In genomic region chr1:14506201-14506830, GRCm38 (mm10) we compare ENCODE assay signal across 8 mouse cellular contexts.
DNase-seq lines count a peak whose midpoint lies in the region; ATAC-seq and TF ChIP-seq lines count a peak whose summit lies in the region.

No protein-coding gene starts in this region.

- no peak for TF ChIP-seq POLR2A in heart, adult 2 months (IDR thresholded peaks at IDR 0.05; ENCODE audit: insufficient read depth, low read depth, low read length)

- no peaks in the 10 kb centered on the region for H3K9me3 ChIP-seq in ES-E14 (ENCODE audit: control insufficient read depth, insufficient read depth, low read depth, low read length)
- no peaks in the 10 kb centered on the region for H3K9me3 ChIP-seq in embryonic facial prominence, embryonic 15.5 days (replicated peaks)
- H3K9me3 ChIP-seq in hindbrain, embryonic 14.5 days (ENCODE audit: control insufficient read depth, low read length), result no peaks in the 10 kb centered on the region
- H3K9me3 ChIP-seq in liver, embryonic 14.5 days (ENCODE audit: control insufficient read depth, low read length), result no peaks in the 10 kb centered on the region

- H3K4me2 ChIP-seq in embryonic facial prominence, embryonic 15.5 days (replicated peaks), result peak overlapping the region; percentile 84
- H3K4me2 ChIP-seq in hindbrain, embryonic 14.5 days (replicated peaks), result peak overlapping the region; percentile 63
- peak overlapping the region; percentile 48 for H3K4me2 ChIP-seq in liver, embryonic 14.5 days (ENCODE audit: low read depth)

- H3K4me1 ChIP-seq in heart, adult 2 months (ENCODE audit: control insufficient read depth, insufficient read depth, low read length), result no peaks in the 10 kb centered on the region
- H3K4me1 ChIP-seq in ES-E14 (ENCODE audit: control insufficient read depth in 2 of 2, insufficient read depth in 2 of 2, low read length in 2 of 2, poor library complexity in 1 of 2), result peaks cover 0 to 1% of the 10 kb centered on the region in 2 experiments; a peak in 1 of 4 replicates
- H3K4me1 ChIP-seq in embryonic facial prominence, embryonic 15.5 days, result peaks cover 19% of the 10 kb centered on the region
- H3K4me1 ChIP-seq in hindbrain, embryonic 14.5 days (replicated peaks; ENCODE audit: control insufficient read depth, insufficient read depth, low read length), result peaks cover 14% of the 10 kb centered on the region
- no peaks in the 10 kb centered on the region for H3K4me1 ChIP-seq in liver, embryonic 14.5 days (replicated peaks; ENCODE audit: control insufficient read depth in 2 of 2, insufficient read depth in 2 of 2, low read length in 1 of 2)

- no peaks in the 10 kb centered on the region for H3K79me2 ChIP-seq in heart, adult 2 months (replicated peaks; ENCODE audit: control insufficient read depth, insufficient read depth, low read length)

- in situ Hi-C loops in ES-E14 (cut with MboI; ENCODE audit: low sequenced_read_pairs in 2 of 2, unreplicated experiment in 2 of 2), result no loop called here

- no peak overlapping the region for H3K9ac ChIP-seq in heart, adult 2 months (ENCODE audit: low read depth, low read length)
- H3K9ac ChIP-seq in ES-E14 (ENCODE audit: insufficient read depth, low read depth, low read length, poor library complexity, severe bottlenecking), result peak overlapping the region; percentile 12; the same call in 1 of the 2 replicates
- peak overlapping the region; percentile 34 for H3K9ac ChIP-seq in embryonic facial prominence, embryonic 15.5 days
- H3K9ac ChIP-seq in hindbrain, embryonic 14.5 days, result peak overlapping the region; percentile 7; the same call in 1 of the 2 replicates
- H3K9ac ChIP-seq in liver, embryonic 14.5 days (replicated peaks), result no peak overlapping the region

- no peaks in the 10 kb centered on the region for H3K36me3 ChIP-seq in heart, adult 2 months (ENCODE audit: control insufficient read depth, insufficient read depth, low read length)
- H3K36me3 ChIP-seq in ES-E14 (ENCODE audit: control insufficient read depth, insufficient read depth, low read length, poor library complexity, severe bottlenecking), result no peaks in the 10 kb centered on the region
- H3K36me3 ChIP-seq in embryonic facial prominence, embryonic 15.5 days, result no peaks in the 10 kb centered on the region
- H3K36me3 ChIP-seq in hindbrain, embryonic 14.5 days (replicated peaks; ENCODE audit: control insufficient read depth, insufficient read depth), result no peaks in the 10 kb centered on the region
- H3K36me3 ChIP-seq in liver, embryonic 14.5 days (replicated peaks; ENCODE audit: control insufficient read depth, insufficient read depth, low read depth), result no peaks in the 10 kb centered on the region

- no peak overlapping the region for H3K4me3 ChIP-seq in heart, adult 2 months
- peak overlapping the region; percentile 33 to 64 for H3K4me3 ChIP-seq in ES-E14 (ENCODE audit: insufficient read depth in 1 of 2, low read depth in 1 of 2, low read length in 2 of 2, poor library complexity in 1 of 2, severe bottlenecking in 1 of 2)
- H3K4me3 ChIP-seq in embryonic facial prominence, embryonic 15.5 days (replicated peaks), result peak overlapping the region; percentile 46
- H3K4me3 ChIP-seq in hindbrain, embryonic 14.5 days (replicated peaks; ENCODE audit: low read length), result peak overlapping the region; percentile 32
- no peak overlapping the region for H3K4me3 ChIP-seq in liver, embryonic 14.5 days (ENCODE audit: insufficient read depth in 1 of 2, low read depth in 2 of 2, low read length in 2 of 2)

- no peak overlapping the region for H3K27ac ChIP-seq in heart, adult 2 months
- no peak overlapping the region for H3K27ac ChIP-seq in ES-E14 (ENCODE audit: insufficient read depth, low read depth, low read length, poor library complexity, severe bottlenecking)
- peak overlapping the region; percentile 80 for H3K27ac ChIP-seq in embryonic facial prominence, embryonic 15.5 days (replicated peaks)
- H3K27ac ChIP-seq in hindbrain, embryonic 14.5 days, result no peak overlapping the region
- H3K27ac ChIP-seq in liver, embryonic 14.5 days, result no peak overlapping the region

- peaks cover 10% of the 10 kb centered on the region for H3K27me3 ChIP-seq in heart, adult 2 months (ENCODE audit: control insufficient read depth, insufficient read depth, low read length)
- peaks cover 19% of the 10 kb centered on the region for H3K27me3 ChIP-seq in embryonic facial prominence, embryonic 15.5 days
- peaks cover 85% of the 10 kb centered on the region for H3K27me3 ChIP-seq in hindbrain, embryonic 14.5 days (ENCODE audit: control insufficient read depth, insufficient read depth, low read length)
- H3K27me3 ChIP-seq in liver, embryonic 14.5 days (ENCODE audit: control insufficient read depth, insufficient read depth, low read length), result peaks cover 65% of the 10 kb centered on the region

- no peak for TF ChIP-seq EP300 in heart, adult 2 months (IDR thresholded peaks at IDR 0.05; ENCODE audit: insufficient read depth, low read depth, low read length)
- TF ChIP-seq EP300 in liver, embryonic 14.5 days (IDR thresholded peaks at IDR 0.05; ENCODE audit: low read depth), result no peak

- no peak for TF ChIP-seq CTCF in heart, adult 2 months (IDR thresholded peaks at IDR 0.05)
- no peak for TF ChIP-seq CTCF in liver, embryonic 14.5 days (IDR thresholded peaks at IDR 0.05; ENCODE audit: low read depth)

- peak; percentile 5 to 23 for DNase-seq in heart, adult 2 months
- no peak for DNase-seq in heart, adult 11 months
- peak; percentile 46 for DNase-seq in ES-E14 (ENCODE audit: low read depth, low spot score)
- DNase-seq in hindbrain, embryonic 14.5 days (ENCODE audit: low spot score), result peak; percentile 46
- no peak for DNase-seq in liver, embryonic 14.5 days (ENCODE audit: low read depth in 3 of 3, low spot score in 3 of 3)
- DNase-seq in retina, postnatal 1 day, result peak; percentile 81
- no peak for DNase-seq in layer of hippocampus, adult 18-20 months (ENCODE audit: low spot score in 2 of 2)

- peak; percentile 90 for ATAC-seq in embryonic facial prominence, embryonic 15.5 days (ENCODE audit: insufficient number of reproducible peaks, low FRiP score, low TSS enrichment, low read depth)
- ATAC-seq in hindbrain, embryonic 14.5 days (ENCODE audit: low FRiP score), result peak; percentile 85
- 0 out of 2 replicates have a peak, but pooled peaks have one; percentile 18 for ATAC-seq in liver, embryonic 14.5 days (ENCODE audit: insufficient read depth)

- intact Hi-C loops in heart, adult 2 months (cut with DNase I), result no loop called here

- 3% methylated on average over 34 of the region's 34 CpGs for WGBS in heart, adult 2 months
- under 1% methylated on average over 34 of the region's 34 CpGs for WGBS in embryonic facial prominence, embryonic 15.5 days
- WGBS in hindbrain, embryonic 14.5 days, result under 1% methylated on average over 34 of the region's 34 CpGs
- 2% methylated on average over 34 of the region's 34 CpGs for WGBS in liver, embryonic 14.5 days (ENCODE audit: insufficient replicate concordance)

TF ChIP-seq in ES-E14, 5 proteins besides CTCF, POLR2A, EP300 and RAD21:
- TF ChIP-seq ZC3H11A (IDR thresholded peaks at IDR 0.05; ENCODE audit: borderline replicate concordance, low read depth, low read length) (no peak), CHD2 (IDR thresholded peaks at IDR 0.05; ENCODE audit: low read depth, low read length) (no peak), HCFC1 (IDR thresholded peaks at IDR 0.05; ENCODE audit: borderline replicate concordance, insufficient read depth, low read length) (no peak), ZNF384 (IDR thresholded peaks at IDR 0.05; ENCODE audit: low read depth, low read length) (no peak)

Comparison
In these comparisons a context has a peak if more than half of its experiments do, and no peak if none do; other contexts are left out.
1. DNase-seq: peak in heart, adult 2 months (2 of 2), ES-E14 (single experiment), hindbrain, embryonic 14.5 days (single experiment) and retina, postnatal 1 day (single experiment); none in heart, adult 11 months (single experiment), liver, embryonic 14.5 days (0 of 3) and layer of hippocampus, adult 18-20 months (0 of 2).
2. H3K4me3 ChIP-seq: peak in ES-E14 (2 of 2), embryonic facial prominence, embryonic 15.5 days (single experiment) and hindbrain, embryonic 14.5 days (single experiment); none in heart, adult 2 months (single experiment) and liver, embryonic 14.5 days (0 of 2).
3. H3K9ac ChIP-seq: peak in ES-E14 (single experiment), embryonic facial prominence, embryonic 15.5 days (single experiment) and hindbrain, embryonic 14.5 days (single experiment); none in heart, adult 2 months (single experiment) and liver, embryonic 14.5 days (single experiment).
4. ATAC-seq: peak in every context shown above with its lines; median percentile 90 in embryonic facial prominence, embryonic 15.5 days; 85 in hindbrain, embryonic 14.5 days; 18 in liver, embryonic 14.5 days.
5. Peak in every context shown above with its lines, with median percentiles within 50 percentile points of each other: H3K4me2 ChIP-seq.